Mouse (Mus musculus) frontal cortex, postnatal 10 days (tissue): ENCODE results near the gene Shisa8.
"Not testable (repeated sequence)": the region's sequence is repeated elsewhere in the genome, so short reads cannot be mapped to it uniquely, and the experiment has no call there.

Source experiments
- DNase-seq, 2 experiments: peaks; one replicate each; pipeline ENCODE4 v3.0.0; 2022; ENCODE audit warnings: low spot score in 2 of 2, mixed read lengths in 1 of 2

Gene Shisa8

GRCm38 (mm10) chr15:82212752-82213063, at the start of gene Shisa8:
Gene Shisa8, minus strand, starts transcription at chr15:82212815.
- no peak for DNase-seq

GRCm38 (mm10) chr15:82259510-82259909, 46.9 kb upstream of the Shisa8 start:
- peak; percentile 57 to 66 for DNase-seq

GRCm38 (mm10) chr15:82255944-82256383, 43.3 kb upstream of the Shisa8 start:
- peak; percentile 84 to 89 for DNase-seq

- no peak for DNase-seq
Observed at GRCm38 (mm10) chr15:82255248-82255647, 42.6 kb upstream of the Shisa8 start.

- no peak for DNase-seq
Observed at GRCm38 (mm10) chr15:82252097-82252496, 39.5 kb upstream of the Shisa8 start, which contains the start of gene 1500009C09Rik. Gene 1500009C09Rik, plus strand, starts transcription at chr15:82252397.

GRCm38 (mm10) chr15:82251579-82251978, 39.0 kb upstream of the Shisa8 start:
- DNase-seq, result no peak

- DNase-seq, result no peak
Observed at GRCm38 (mm10) chr15:82247131-82247776, 34.6 kb upstream of the Shisa8 start.

GRCm38 (mm10) chr15:82244805-82245161, 32.2 kb upstream of the Shisa8 start:
- DNase-seq, result not testable (repeated sequence)

- peak; percentile 85 to 92 for DNase-seq
Observed at GRCm38 (mm10) chr15:82244115-82244804, 31.6 kb upstream of the Shisa8 start, which contains the start of gene Cenpm. Gene Cenpm, minus strand, starts transcription at chr15:82244748.

- no peak for DNase-seq
Observed at GRCm38 (mm10) chr15:82243742-82244114, 31.1 kb upstream of the Shisa8 start.

- no peak for DNase-seq
Observed at GRCm38 (mm10) chr15:82243311-82243710, 30.7 kb upstream of the Shisa8 start.

- DNase-seq, result peak in 1 of 2 experiments; percentile 82
Observed at GRCm38 (mm10) chr15:82236565-82236964, 23.9 kb upstream of the Shisa8 start.

- no peak for DNase-seq
Observed at GRCm38 (mm10) chr15:82235661-82236060, 23.0 kb upstream of the Shisa8 start.

GRCm38 (mm10) chr15:82232651-82233050, 20.0 kb upstream of the Shisa8 start:
- no peak for DNase-seq

GRCm38 (mm10) chr15:82231591-82232378, 19.2 kb upstream of the Shisa8 start:
- DNase-seq, result no peak

GRCm38 (mm10) chr15:82231100-82231499, 18.5 kb upstream of the Shisa8 start:
- DNase-seq, result no peak

GRCm38 (mm10) chr15:82230098-82230611, 17.5 kb upstream of the Shisa8 start:
- DNase-seq, result no peak

- DNase-seq, result no peak
Observed at GRCm38 (mm10) chr15:82229542-82230045, 17.0 kb upstream of the Shisa8 start.

- no peak for DNase-seq
Observed at GRCm38 (mm10) chr15:82225769-82226168, 13.2 kb upstream of the Shisa8 start.

GRCm38 (mm10) chr15:82224602-82225215, 12.1 kb upstream of the Shisa8 start:
- DNase-seq, result no peak
